Mouse (Mus musculus) neural tube, embryonic 15.5 days (tissue): ENCODE measurements around the gene Ankdd1a. TPM values are rescaled to one million over a fixed set of nuclear protein-coding genes. Genes with fewer than 3 reads are reported as not detected.

Experiments used
- ATAC-seq: fragments of 200-750 bp; cut with Nextera tagmentation; 2 replicates; pipeline ENCODE4 v1.8.0; 2017; ENCODE audit warnings: mild to moderate bottlenecking, moderate TSS enrichment, moderate library complexity; ENCODE audit not compliant: low FRiP score
- H3K27ac ChIP-seq: fragments of 300-500 bp; sonication (generic); replicated peaks from 2 replicates; pipeline ENCODE4 v1.5.1; 2015; ENCODE audit warnings: mild to moderate bottlenecking, inconsistent platforms
- H3K27me3 ChIP-seq: fragments of 300-500 bp; sonication (generic); replicated peaks from 2 replicates; pipeline ENCODE4 v1.6.1; 2015; ENCODE audit warnings: inconsistent platforms
- H3K36me3 ChIP-seq: fragments of 300-500 bp; sonication (generic); 2 replicates; pipeline ENCODE4 v1.6.1; 2015; ENCODE audit warnings: inconsistent platforms
- H3K4me1 ChIP-seq: fragments of 300-500 bp; sonication (generic); 2 replicates; pipeline ENCODE4 v1.6.1; 2015; ENCODE audit warnings: inconsistent platforms
- H3K4me2 ChIP-seq: fragments of 300-500 bp; sonication (generic); 2 replicates; pipeline ENCODE4 v1.6.1; 2015; ENCODE audit warnings: inconsistent platforms, mild to moderate bottlenecking, moderate library complexity
- H3K4me3 ChIP-seq: fragments of 300-500 bp; sonication (generic); replicated peaks from 2 replicates; pipeline ENCODE4 v1.5.1; 2015; ENCODE audit warnings: mild to moderate bottlenecking, inconsistent platforms
- H3K9ac ChIP-seq: fragments of 300-500 bp; sonication (generic); replicated peaks from 2 replicates; pipeline ENCODE4 v1.6.1; 2015; ENCODE audit warnings: mild to moderate bottlenecking, inconsistent platforms
- H3K9me3 ChIP-seq: fragments of 300-500 bp; sonication (generic); replicated peaks from 2 replicates; pipeline ENCODE4 v1.6.1; 2016; ENCODE audit warnings: inconsistent platforms
- WGBS: fragments of 180-500 bp; shearing (Covaris S2); methylation state at CpG from one replicate; pipeline ENCODE4 v1.1.7; 2015; ENCODE audit warnings: mixed read lengths; 5-methylcytosine and 5-hydroxymethylcytosine counted together
- polyA plus RNA-seq: library from polyadenylated mRNA; unstranded; fragments of >200 nt; fragmentation: Nextera tagmentation; extraction: Ambion mirVana; gene quantifications from 2 replicates; pipeline ENCODE4 v1.2.1, GENCODE M21; 2015

The Ankdd1a gene
- polyA plus RNA-seq, 1 experiment from 2014 or later = 1.2 TPM

DNA sequence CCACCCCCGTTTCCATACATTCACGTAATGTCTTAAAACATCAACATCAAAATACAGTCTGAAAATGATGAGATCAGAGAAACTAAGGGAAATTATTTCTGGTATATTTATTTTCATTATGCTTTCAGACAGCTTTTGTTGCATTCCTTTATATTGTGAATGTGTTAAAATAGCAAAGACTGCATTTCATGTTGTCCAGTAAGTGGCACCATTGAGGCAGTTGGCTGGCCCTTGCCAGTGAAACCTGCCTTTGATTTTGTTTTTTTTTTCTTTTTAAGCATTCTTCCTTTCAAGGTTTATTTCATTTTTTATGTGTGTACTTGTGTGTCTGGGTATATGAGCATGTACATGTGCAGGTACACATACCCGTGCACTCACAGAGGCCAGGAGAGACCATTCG, 75.3 kb downstream of the Ankdd1a start:
- Histone ChIP-seq H3K4me3 (no peak overlapping the region), H3K27me3 (no peaks in the 10 kb centered on the region), H3K4me2 (no peak overlapping the region), H3K27ac (no peak overlapping the region), H3K9me3 (no peaks in the 10 kb centered on the region), H3K36me3 (peaks cover 77% of the 10 kb centered on the region), H3K9ac (no peak overlapping the region), H3K4me1 (no peaks in the 10 kb centered on the region)
- ATAC-seq = no peak
- 92% methylated on average over 4 of the region's 4 CpGs for WGBS

Other genes with a start within 250 kb of the Ankdd1a start
- 40.6 and 43.3 TPM in 2 replicates for gene Clpx, start 225.9 kb downstream of the Ankdd1a start, polyA plus RNA-seq
- 8.9 TPM in 2 replicates for gene Pdcd7, start 174.1 kb downstream of the Ankdd1a start, polyA plus RNA-seq
- gene Ubap1l, start 159.2 kb downstream of the Ankdd1a start, polyA plus RNA-seq = 2.3 and 3.6 TPM in 2 replicates
- 0.51 TPM in 2 replicates for gene Kbtbd13, start 128.5 kb downstream of the Ankdd1a start, polyA plus RNA-seq
- gene Rasl12, start 121.7 kb downstream of the Ankdd1a start, polyA plus RNA-seq = 5.8 and 7.4 TPM in 2 replicates
- 0.27 TPM in 1 of 2 replicates, not detected in the other for gene Slc51b, start 97.2 kb downstream of the Ankdd1a start, polyA plus RNA-seq
- 22.5 and 23.0 TPM in 2 replicates for gene Mtfmt, start 84.4 kb downstream of the Ankdd1a start, polyA plus RNA-seq
- gene Spg21, start 59.2 kb downstream of the Ankdd1a start, polyA plus RNA-seq = 104 and 109 TPM in 2 replicates
- gene Plekho2, start 59.8 kb upstream of the Ankdd1a start, polyA plus RNA-seq = 5.0 and 7.7 TPM in 2 replicates
- gene Pif1, start 67.0 kb upstream of the Ankdd1a start, polyA plus RNA-seq = 2.7 and 4.7 TPM in 2 replicates
- 3.1 and 4.9 TPM in 2 replicates for gene Rbpms2, start 109.5 kb upstream of the Ankdd1a start, polyA plus RNA-seq
- gene Oaz2, start 147.8 kb upstream of the Ankdd1a start, polyA plus RNA-seq = 383 and 395 TPM in 2 replicates